Mouse (Mus musculus) lung, embryonic 16.5 days (tissue): ENCODE measurements around the gene Arhgdib. TPM values are rescaled to one million over a fixed set of nuclear protein-coding genes. Genes with fewer than 3 reads are reported as not detected.

Experiments used
- ATAC-seq: fragments of 200-750 bp; cut with Nextera tagmentation; 2 replicates; pipeline ENCODE4 v1.8.0; 2017; ENCODE audit warnings: low read depth, mild to moderate bottlenecking, moderate library complexity
- H3K27ac ChIP-seq: fragments of 300-500 bp; sonication (generic); 2 replicates; pipeline ENCODE4 v1.5.1; 2014; ENCODE audit warnings: mild to moderate bottlenecking, control low read depth, low read length
- H3K27me3 ChIP-seq: fragments of 300-500 bp; sonication (generic); 2 replicates; pipeline ENCODE4 v1.6.1; 2014; ENCODE audit warnings: low read depth, low read length, mixed read lengths; ENCODE audit not compliant: control insufficient read depth, insufficient read depth
- H3K36me3 ChIP-seq: fragments of 300-500 bp; sonication (generic); 2 replicates; pipeline ENCODE4 v1.6.1; 2014; ENCODE audit warnings: low read length; ENCODE audit not compliant: control insufficient read depth, insufficient read depth
- H3K4me1 ChIP-seq: fragments of 300-500 bp; sonication (generic); replicated peaks from 2 replicates; pipeline ENCODE4 v1.6.1; 2014; ENCODE audit warnings: low read length, mixed read lengths; ENCODE audit not compliant: control insufficient read depth, insufficient read depth
- H3K4me2 ChIP-seq: fragments of 300-500 bp; sonication (generic); 2 replicates; pipeline ENCODE4 v1.6.1; 2014; ENCODE audit warnings: low read depth, low read length, control low read depth
- H3K4me3 ChIP-seq: fragments of 300-500 bp; sonication (generic); 2 replicates; pipeline ENCODE4 v1.5.1; 2014; ENCODE audit warnings: mild to moderate bottlenecking, low read length, control low read depth
- H3K9ac ChIP-seq: fragments of 300-500 bp; sonication (generic); 2 replicates; pipeline ENCODE4 v1.6.1; 2014; ENCODE audit warnings: low read length, control low read depth
- H3K9me3 ChIP-seq: fragments of 300-500 bp; sonication (generic); 2 replicates; pipeline ENCODE4 v1.6.1; 2016; ENCODE audit warnings: low read length; ENCODE audit not compliant: control insufficient read depth
- WGBS: fragments of 180-500 bp; shearing (Covaris S2); extraction: QIAGEN DNeasy Blood & Tissue Kit; methylation state at CpG from one replicate; pipeline ENCODE4 v1.1.7; 2014; 5-methylcytosine and 5-hydroxymethylcytosine counted together
- polyA plus RNA-seq: library from polyadenylated mRNA; unstranded; fragments of >200 nt; fragmentation: Nextera tagmentation; extraction: Ambion mirVana; gene quantifications from 2 replicates; pipeline ENCODE4 v1.2.1, GENCODE M21; 2015

Arhgdib gene
- polyA plus RNA-seq, 1 experiment from 2014 or later: 85.2 TPM

- H3K4me2 ChIP-seq: peak overlapping the region; percentile 26
- H3K4me1 ChIP-seq: peaks cover 10% of the 10 kb centered on the region
- H3K36me3 ChIP-seq: no peaks in the 10 kb centered on the region
- no peaks in the 10 kb centered on the region for H3K9me3 ChIP-seq
- H3K27ac ChIP-seq: peak overlapping the region; percentile 79
- peak overlapping the region; percentile 45 for H3K9ac ChIP-seq
- 12% methylated on average over 12 of the region's 12 CpGs for WGBS
- H3K4me3 ChIP-seq: no peak overlapping the region
- peak; percentile 97 for ATAC-seq
- H3K27me3 ChIP-seq: no peaks in the 10 kb centered on the region
Measured at GRCm38 (mm10) chr6:136930677-136931076, 11.0 kb downstream of the Arhgdib start.

- Histone ChIP-seq H3K36me3 (no peaks in the 10 kb centered on the region), H3K4me2 (no peak overlapping the region), H3K4me3 (no peak overlapping the region), H3K9me3 (no peaks in the 10 kb centered on the region), H3K9ac (no peak overlapping the region), H3K27me3 (no peaks in the 10 kb centered on the region), H3K4me1 (peaks cover 10% of the 10 kb centered on the region), H3K27ac (no peak overlapping the region)
- 79% methylated on average over 1 of the region's 1 CpGs for WGBS
- ATAC-seq: no peak
Measured at GRCm38 (mm10) chr6:136927626-136928025, 14.1 kb downstream of the Arhgdib start.

DNA sequence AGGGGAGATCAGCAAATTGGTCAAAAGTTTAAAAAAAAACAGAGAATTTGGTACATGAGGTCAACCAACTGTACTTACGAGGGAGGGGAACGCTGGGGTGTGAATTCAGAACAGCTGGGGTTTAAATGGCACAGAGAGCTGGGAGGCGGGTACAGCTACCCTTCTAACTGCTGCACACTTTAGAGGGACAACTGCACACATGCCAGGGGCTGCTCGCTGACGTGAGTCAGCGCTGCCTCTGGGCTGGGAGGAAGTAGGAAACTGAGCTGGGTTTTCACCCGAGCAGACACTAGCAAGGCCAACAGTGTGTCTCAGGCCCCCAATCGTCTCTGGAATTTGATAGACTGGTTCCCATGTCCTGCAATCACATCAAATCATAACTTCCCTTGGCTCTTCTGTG lies 16.6 kb downstream of the Arhgdib start:
- H3K36me3 ChIP-seq: no peaks in the 10 kb centered on the region
- H3K4me2 ChIP-seq: no peak overlapping the region
- H3K9me3 ChIP-seq: no peaks in the 10 kb centered on the region
- no peak overlapping the region for H3K27ac ChIP-seq
- no peak overlapping the region for H3K9ac ChIP-seq
- 51% methylated on average over 8 of the region's 8 CpGs for WGBS
- no peak for ATAC-seq
- H3K27me3 ChIP-seq: no peaks in the 10 kb centered on the region
- peaks cover 2% of the 10 kb centered on the region; the same call in 1 of the 2 replicates for H3K4me1 ChIP-seq
- no peak overlapping the region for H3K4me3 ChIP-seq

- no peaks in the 10 kb centered on the region for H3K36me3 ChIP-seq
- no peak within 1 kb of the TSS for H3K9ac ChIP-seq
- H3K4me3 ChIP-seq: no peak within 1 kb of the TSS
- no peak within 1 kb of the TSS for H3K4me2 ChIP-seq
- no peak within 1 kb of the TSS for H3K27ac ChIP-seq
- no peak for ATAC-seq
- H3K27me3 ChIP-seq: no peaks in the 10 kb centered on the region
- WGBS: 89% methylated on average over 8 of the region's 8 CpGs
- no peaks in the 10 kb centered on the region for H3K9me3 ChIP-seq
- H3K4me1 ChIP-seq: peaks cover 2% of the 10 kb centered on the region; the same call in 1 of the 2 replicates
Measured at GRCm38 (mm10) chr6:136923532-136923931, 18.2 kb downstream of the Arhgdib start, which contains the start of gene Pde6h. Pde6h (plus strand) TSS chr6:136923832.

- Histone ChIP-seq H3K9ac (no peak overlapping the region), H3K27ac (no peak overlapping the region), H3K4me3 (no peak overlapping the region), H3K9me3 (no peaks in the 10 kb centered on the region), H3K4me1 (peaks cover 2% of the 10 kb centered on the region; the same call in 1 of the 2 replicates), H3K27me3 (no peaks in the 10 kb centered on the region), H3K4me2 (no peak overlapping the region), H3K36me3 (no peaks in the 10 kb centered on the region)
- no peak for ATAC-seq
- 85% methylated on average over 7 of the region's 7 CpGs for WGBS
Measured at GRCm38 (mm10) chr6:136922871-136923270, 18.8 kb downstream of the Arhgdib start.

GRCm38 (mm10) chr6:136922080-136922479 lies 19.6 kb downstream of the Arhgdib start, which contains the start of gene Erp27:
Erp27 (minus strand) TSS chr6:136922180.
- Histone ChIP-seq H3K27me3 (no peaks in the 10 kb centered on the region), H3K36me3 (no peaks in the 10 kb centered on the region), H3K27ac (no peak within 1 kb of the TSS), H3K4me1 (peaks cover 2% of the 10 kb centered on the region; the same call in 1 of the 2 replicates), H3K4me2 (no peak within 1 kb of the TSS), H3K4me3 (no peak within 1 kb of the TSS), H3K9me3 (no peaks in the 10 kb centered on the region), H3K9ac (no peak within 1 kb of the TSS)
- no peak for ATAC-seq
- WGBS: 59% methylated on average over 5 of the region's 5 CpGs

GRCm38 (mm10) chr6:136921601-136922000 lies 20.1 kb downstream of the Arhgdib start:
- no peak overlapping the region for H3K9ac ChIP-seq
- no peaks in the 10 kb centered on the region for H3K27me3 ChIP-seq
- 76% methylated on average over 7 of the region's 7 CpGs for WGBS
- H3K36me3 ChIP-seq: no peaks in the 10 kb centered on the region
- no peak overlapping the region for H3K27ac ChIP-seq
- no peaks in the 10 kb centered on the region for H3K9me3 ChIP-seq
- H3K4me3 ChIP-seq: no peak overlapping the region
- H3K4me1 ChIP-seq: peaks cover 2% of the 10 kb centered on the region; the same call in 1 of the 2 replicates
- ATAC-seq: no peak
- no peak overlapping the region for H3K4me2 ChIP-seq

DNA sequence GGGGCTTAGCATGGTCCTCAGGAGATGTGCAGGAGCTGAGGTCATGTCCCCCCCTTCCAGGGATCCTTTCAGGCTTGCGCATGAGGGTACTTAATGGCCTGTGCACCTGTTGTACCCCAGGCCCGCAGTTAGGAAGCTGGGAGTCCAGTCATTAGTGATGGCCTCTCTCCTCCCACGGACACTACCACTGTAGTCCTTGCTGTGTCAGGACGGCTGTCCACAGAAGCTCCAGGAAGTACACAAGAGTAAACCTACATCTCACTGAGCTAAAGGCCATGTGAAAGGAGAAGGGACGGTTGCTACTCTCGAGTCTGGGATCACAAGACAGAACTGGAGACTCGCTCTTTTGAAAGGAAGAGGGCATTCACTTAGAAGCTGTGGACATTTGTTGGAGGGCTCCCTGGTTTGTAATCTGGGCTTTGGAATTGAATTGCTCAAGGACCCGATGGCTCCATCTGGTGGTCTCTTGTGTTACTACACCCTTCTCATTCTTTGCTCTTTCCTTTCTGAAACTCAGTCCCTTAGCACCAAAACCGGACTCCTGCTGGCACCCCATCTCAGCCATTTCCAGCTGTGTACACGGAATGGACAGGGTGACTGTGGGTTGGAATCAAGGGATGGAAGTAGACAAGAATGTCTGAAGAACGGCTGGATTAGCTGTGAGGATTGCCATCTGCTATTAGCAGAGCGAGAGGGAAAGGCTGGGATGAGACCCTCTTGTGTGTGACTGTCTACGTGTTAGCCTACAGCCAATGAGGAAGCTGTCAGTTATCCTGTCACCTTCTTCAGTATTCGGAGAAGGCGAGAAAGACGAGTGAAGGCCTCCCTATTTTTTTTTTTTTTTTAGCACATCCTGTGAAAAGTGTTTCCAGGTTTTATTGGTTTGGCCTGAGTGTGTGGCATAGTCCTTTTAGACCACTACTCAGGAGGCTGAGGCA lies 21.1 kb downstream of the Arhgdib start:
- Histone ChIP-seq H3K27me3 (no peaks in the 10 kb centered on the region), H3K9me3 (no peaks in the 10 kb centered on the region), H3K9ac (no peak overlapping the region), H3K36me3 (no peaks in the 10 kb centered on the region), H3K4me1 (peaks cover 2% of the 10 kb centered on the region; the same call in 1 of the 2 replicates), H3K27ac (no peak overlapping the region), H3K4me2 (no peak overlapping the region), H3K4me3 (no peak overlapping the region)
- ATAC-seq: peak; percentile 42
- 34% methylated on average over 16 of the region's 16 CpGs for WGBS

- H3K27ac ChIP-seq: peak overlapping the region; percentile 55; the same call in 1 of the 2 replicates
- 0 out of 2 replicates have a peak, but pooled peaks have one; percentile 10 for ATAC-seq
- peaks cover 14% of the 10 kb centered on the region for H3K4me1 ChIP-seq
- no peak overlapping the region for H3K4me3 ChIP-seq
- no peaks in the 10 kb centered on the region for H3K27me3 ChIP-seq
- H3K9me3 ChIP-seq: no peaks in the 10 kb centered on the region
- H3K4me2 ChIP-seq: no peak overlapping the region
- no peak overlapping the region for H3K9ac ChIP-seq
- WGBS: 5% methylated on average over 2 of the region's 2 CpGs
- H3K36me3 ChIP-seq: no peaks in the 10 kb centered on the region
Measured at GRCm38 (mm10) chr6:136917885-136918284, 23.8 kb downstream of the Arhgdib start.
